Mouse (Mus musculus): ENCODE measurements at regions not wholly inside any gene's neighbourhood (a gene's known extent, or its start where the extent isn't known, plus 50 kb on each side); places are given as distances from the start of the nearest gene placed in this dataset.

GRCm38 (mm10) chr8:12330886-12331285 lies 52.3 kb downstream of the A230072I06Rik start:
- WGBS = 84% methylated on average over 14 of the region's 14 CpGs
- Histone ChIP-seq H3K4me3 (replicated peaks) (no peak overlapping the region), H3K27me3 (peaks cover 75% of the 10 kb centered on the region), H3K27ac (no peak overlapping the region), H3K4me2 (no peak overlapping the region), H3K36me3 (replicated peaks) (no peaks in the 10 kb centered on the region), H3K9me3 (no peaks in the 10 kb centered on the region), H3K4me1 (peaks cover 48% of the 10 kb centered on the region), H3K9ac (no peak overlapping the region)
- ATAC-seq (ENCODE audit: low FRiP score) = no peak

GRCm38 (mm10) chr8:12331652-12332051 lies 53.0 kb downstream of the A230072I06Rik start:
- Histone ChIP-seq H3K9me3 (no peaks in the 10 kb centered on the region), H3K27ac (no peak overlapping the region), H3K4me2 (no peak overlapping the region), H3K9ac (no peak overlapping the region), H3K4me3 (replicated peaks) (no peak overlapping the region), H3K4me1 (peaks cover 45% of the 10 kb centered on the region), H3K36me3 (replicated peaks) (no peaks in the 10 kb centered on the region), H3K27me3 (peaks cover 79% of the 10 kb centered on the region)
- no peak for ATAC-seq (ENCODE audit: low FRiP score)
- WGBS = 86% methylated on average over 7 of the region's 7 CpGs

- ATAC-seq (ENCODE audit: low FRiP score) = no peak; the same call in 1 of the 2 replicates
- H3K27me3 ChIP-seq = peaks cover 97% of the 10 kb centered on the region
- peaks cover 24% of the 10 kb centered on the region for H3K4me1 ChIP-seq
These were observed 55.5 kb downstream of the A230072I06Rik start for GRCm38 (mm10) chr8:12334081-12334480.

GRCm38 (mm10) chr8:12334605-12335004 lies 56.0 kb downstream of the A230072I06Rik start:
- peaks cover 24% of the 10 kb centered on the region for H3K4me1 ChIP-seq
- no peaks in the 10 kb centered on the region for H3K36me3 ChIP-seq (replicated peaks)
- ATAC-seq (ENCODE audit: low FRiP score) = no peak
- WGBS = 53% methylated on average over 7 of the region's 7 CpGs
- no peaks in the 10 kb centered on the region for H3K9me3 ChIP-seq
- H3K9ac ChIP-seq = no peak overlapping the region
- no peak overlapping the region for H3K4me3 ChIP-seq (replicated peaks)
- no peak overlapping the region for H3K27ac ChIP-seq
- peaks cover 93% of the 10 kb centered on the region for H3K27me3 ChIP-seq
- H3K4me2 ChIP-seq = no peak overlapping the region

More at GRCm38 (mm10) chr8:12334081-12334480, 55.5 kb downstream of the A230072I06Rik start:
- no peaks in the 10 kb centered on the region for H3K9me3 ChIP-seq
- WGBS = 61% methylated on average over 5 of the region's 5 CpGs
- H3K27ac ChIP-seq = no peak overlapping the region
- no peak overlapping the region for H3K4me2 ChIP-seq
- no peaks in the 10 kb centered on the region for H3K36me3 ChIP-seq (replicated peaks)
- no peak overlapping the region for H3K9ac ChIP-seq
- H3K4me3 ChIP-seq (replicated peaks) = no peak overlapping the region

- 22% methylated on average over 17 of the region's 17 CpGs for WGBS
- no peak overlapping the region for H3K9ac ChIP-seq
- peaks cover 18% of the 10 kb centered on the region for H3K4me1 ChIP-seq
- H3K4me2 ChIP-seq = no peak overlapping the region
- no peaks in the 10 kb centered on the region for H3K36me3 ChIP-seq (replicated peaks)
- peak overlapping the region; percentile 46; the same call in 1 of the 2 replicates for H3K27ac ChIP-seq
- H3K9me3 ChIP-seq = no peaks in the 10 kb centered on the region
- peak; percentile 92 for ATAC-seq (ENCODE audit: low FRiP score)
- H3K4me3 ChIP-seq (replicated peaks) = no peak overlapping the region
- H3K27me3 ChIP-seq = peaks cover 84% of the 10 kb centered on the region
These were observed 55.8 kb upstream of the Sox1 start for GRCm38 (mm10) chr8:12339149-12339924.

- peaks cover 82% of the 10 kb centered on the region for H3K27me3 ChIP-seq
- 81% methylated on average over 5 of the region's 5 CpGs for WGBS
These were observed 54.1 kb upstream of the Sox1 start for GRCm38 (mm10) chr8:12340946-12341345.

More at GRCm38 (mm10) chr8:12340946-12341345, 54.1 kb upstream of the Sox1 start:
- no peaks in the 10 kb centered on the region for H3K36me3 ChIP-seq (replicated peaks)
- no peak overlapping the region for H3K4me2 ChIP-seq
- ATAC-seq (ENCODE audit: low FRiP score) = no peak
- H3K4me3 ChIP-seq (replicated peaks) = no peak overlapping the region
- no peaks in the 10 kb centered on the region for H3K9me3 ChIP-seq
- no peak overlapping the region for H3K27ac ChIP-seq
- H3K9ac ChIP-seq = no peak overlapping the region
- peaks cover 13% of the 10 kb centered on the region for H3K4me1 ChIP-seq
